Mouse (Mus musculus): ENCODE data around the gene Dnah2.

Gene Dnah2

GRCm38 (mm10) chr11:69389531-69390399, 159.1 kb downstream of the Dnah2 start:
- DNase-seq (ENCODE audit: low spot score), result no peak

GRCm38 (mm10) chr11:69388680-69389079, 160.2 kb downstream of the Dnah2 start:
- DNase-seq (ENCODE audit: low spot score), result no peak

GRCm38 (mm10) chr11:69386758-69387157, 162.2 kb downstream of the Dnah2 start:
- no peak for DNase-seq (ENCODE audit: low spot score)

GRCm38 (mm10) chr11:69384979-69385378, 163.9 kb downstream of the Dnah2 start:
- no peak for DNase-seq (ENCODE audit: low spot score)

- DNase-seq (ENCODE audit: low spot score), result no peak
Measured at GRCm38 (mm10) chr11:69382478-69383105, 166.3 kb downstream of the Dnah2 start.

GRCm38 (mm10) chr11:69381356-69381755, 167.6 kb downstream of the Dnah2 start:
- DNase-seq (ENCODE audit: low spot score), result no peak

GRCm38 (mm10) chr11:69379600-69379999, 169.3 kb downstream of the Dnah2 start:
- DNase-seq (ENCODE audit: low spot score), result no peak

- DNase-seq (ENCODE audit: low spot score), result no peak
Measured at GRCm38 (mm10) chr11:69377766-69378165, 171.1 kb downstream of the Dnah2 start.

GRCm38 (mm10) chr11:69375646-69376045, 173.3 kb downstream of the Dnah2 start:
- no peak for DNase-seq (ENCODE audit: low spot score)

GRCm38 (mm10) chr11:69373223-69373965, 175.5 kb downstream of the Dnah2 start:
- DNase-seq (ENCODE audit: low spot score), result no peak

- no peak for DNase-seq (ENCODE audit: low spot score)
Measured at GRCm38 (mm10) chr11:69372780-69373170, 176.1 kb downstream of the Dnah2 start.

GRCm38 (mm10) chr11:69372056-69372779, 176.7 kb downstream of the Dnah2 start:
- DNase-seq (ENCODE audit: low spot score), result no peak

GRCm38 (mm10) chr11:69371601-69372000, 177.3 kb downstream of the Dnah2 start:
- no peak for DNase-seq (ENCODE audit: low spot score)

- DNase-seq (ENCODE audit: low spot score), result no peak
Measured at GRCm38 (mm10) chr11:69370817-69371215, 178.1 kb downstream of the Dnah2 start.

Measured in spleen, adult 12 weeks (tissue).